Mouse (Mus musculus): ENCODE data around the gene C1galt1. TPM values are rescaled to one million over a fixed set of nuclear protein-coding genes. Genes with fewer than 3 reads are reported as not detected.

C1galt1 gene
- polyA plus RNA-seq, 2 experiments from 2014 or later: 5.8 to 8.0 TPM

GRCm38 (mm10) chr6:7859161-7859560 lies 14.5 kb downstream of the C1galt1 start:
- ATAC-seq: no peak

- no peak for ATAC-seq
Measured at GRCm38 (mm10) chr6:7861033-7861432, 16.4 kb downstream of the C1galt1 start.

- no peak for ATAC-seq
Measured at GRCm38 (mm10) chr6:7863354-7863753, 18.7 kb downstream of the C1galt1 start.

GRCm38 (mm10) chr6:7876836-7877235 lies 32.2 kb downstream of the C1galt1 start:
- ATAC-seq: no peak

GRCm38 (mm10) chr6:7881595-7882128 lies 37.0 kb downstream of the C1galt1 start:
- no peak for ATAC-seq

- no peak for ATAC-seq
Measured at GRCm38 (mm10) chr6:7882520-7882919, 37.9 kb downstream of the C1galt1 start.

- no peak for ATAC-seq
Measured at GRCm38 (mm10) chr6:7885994-7886684, 41.5 kb downstream of the C1galt1 start.

- ATAC-seq: no peak
Measured at GRCm38 (mm10) chr6:7886685-7887004, 42.0 kb downstream of the C1galt1 start.

- ATAC-seq: no peak
Measured at GRCm38 (mm10) chr6:7896339-7896738, 51.7 kb downstream of the C1galt1 start.

GRCm38 (mm10) chr6:7912015-7912414 lies 67.4 kb downstream of the C1galt1 start:
- ATAC-seq: no peak

Other genes starting within 250 kb of the C1galt1 start
- gene Asns, start 151.6 kb upstream of the C1galt1 start, polyA plus RNA-seq (2017; shearing (Covaris generic)): 10 to 100 TPM; 16.5 to 34.2 TPM

All from activated CD4-positive, CD25-positive, alpha-beta regulatory T cell, adult 4 months (primary cell).